Mouse (Mus musculus): Measurements from ENCODE around the gene Gm8693. TPM values are rescaled to one million over a fixed set of nuclear protein-coding genes. Genes with fewer than 3 reads are reported as not detected.
"Not testable (repeated sequence)": the region's sequence is repeated elsewhere in the genome, so short reads cannot be mapped to it uniquely, and the experiment has no call there.

Gene Gm8693
- not detected in 2 replicates for polyA plus RNA-seq (2015; fragmentation: Nextera tagmentation; extraction: Ambion mirVana)

- not testable (repeated sequence) for H3K27ac ChIP-seq; H3K9ac ChIP-seq; H3K4me1 ChIP-seq; H3K4me3 ChIP-seq; H3K36me3 ChIP-seq; H3K9me3 ChIP-seq; H3K27me3 ChIP-seq; H3K4me2 ChIP-seq; ATAC-seq (ENCODE audit: insufficient number of reproducible peaks, insufficient read depth, low FRiP score, low TSS enrichment, low read depth)
- WGBS, result no CpG with 5 or more reads among the region's 2 CpGs
Measured at GRCm38 (mm10) chr7:22692217-22692616, at the start of gene Gm8693. Gm8693 (minus strand) TSS chr7:22692317.

DNA sequence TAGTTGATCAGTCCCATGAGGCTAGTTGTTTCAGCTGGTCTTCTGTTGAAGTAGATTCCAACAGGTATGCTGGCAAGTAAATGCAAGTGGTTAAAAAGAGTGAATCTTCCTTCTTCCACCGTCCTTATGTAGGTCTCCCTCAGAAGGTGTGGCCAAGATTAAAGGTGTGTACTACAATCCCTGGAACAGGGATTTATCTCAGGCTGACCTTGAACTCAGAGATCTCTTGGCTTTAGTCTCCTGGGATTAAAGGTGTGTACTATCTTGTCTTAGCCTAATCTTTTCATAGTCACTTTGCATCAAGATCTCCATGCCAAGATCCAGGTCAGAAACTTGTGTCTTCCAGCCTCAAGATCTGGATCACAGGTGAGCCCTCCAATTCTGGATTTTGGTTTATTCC is 27.5 kb upstream of the Gm8693 start, which contains the start of gene Gm4567:
Gm4567 (minus strand) TSS at position 101 of the 400 bp plus-strand sequence.
- not testable (repeated sequence) for H3K27ac ChIP-seq; H3K4me3 ChIP-seq; H3K36me3 ChIP-seq; H3K4me1 ChIP-seq; H3K9me3 ChIP-seq; H3K9ac ChIP-seq; H3K27me3 ChIP-seq; ATAC-seq (ENCODE audit: insufficient number of reproducible peaks, insufficient read depth, low FRiP score, low TSS enrichment, low read depth); H3K4me2 ChIP-seq
- WGBS, result no CpG with 5 or more reads among the region's 1 CpGs

- not testable (repeated sequence) for H3K27ac ChIP-seq; H3K9ac ChIP-seq; ATAC-seq (ENCODE audit: insufficient number of reproducible peaks, insufficient read depth, low FRiP score, low TSS enrichment, low read depth); H3K4me3 ChIP-seq; H3K9me3 ChIP-seq; H3K36me3 ChIP-seq; H3K27me3 ChIP-seq; H3K4me2 ChIP-seq; H3K4me1 ChIP-seq
- no CpG with 5 or more reads among the region's 3 CpGs for WGBS
Measured at GRCm38 (mm10) chr7:22657718-22658117, 34.4 kb downstream of the Gm8693 start, which contains the start of gene Vmn1r155. Vmn1r155 (plus strand) TSS chr7:22658018.

Other genes with a start within 250 kb of the Gm8693 start
- gene Gm10665, start 228.2 kb downstream of the Gm8693 start, polyA plus RNA-seq (2015; fragmentation: Nextera tagmentation; extraction: Ambion mirVana), result not detected in 2 replicates
- not detected in 2 replicates for gene Vmn1r151, start 192.6 kb downstream of the Gm8693 start, polyA plus RNA-seq (2015; fragmentation: Nextera tagmentation; extraction: Ambion mirVana)
- gene Vmn1r152, start 169.3 kb downstream of the Gm8693 start, polyA plus RNA-seq (2015; fragmentation: Nextera tagmentation; extraction: Ambion mirVana), result not detected in 2 replicates
- not detected in 2 replicates for gene Gm8677, start 157.4 kb downstream of the Gm8693 start, polyA plus RNA-seq (2015; fragmentation: Nextera tagmentation; extraction: Ambion mirVana)
- not detected in 2 replicates for gene Gm4201, start 127.0 kb downstream of the Gm8693 start, polyA plus RNA-seq (2015; fragmentation: Nextera tagmentation; extraction: Ambion mirVana)
- not detected in 2 replicates for gene Gm4565, start 104.2 kb downstream of the Gm8693 start, polyA plus RNA-seq (2015; fragmentation: Nextera tagmentation; extraction: Ambion mirVana)
- not detected in 2 replicates for gene Vmn1r155, start 34.3 kb downstream of the Gm8693 start, polyA plus RNA-seq (2015; fragmentation: Nextera tagmentation; extraction: Ambion mirVana)
- not detected in 2 replicates for gene Gm4567, start 27.4 kb upstream of the Gm8693 start, polyA plus RNA-seq (2015; fragmentation: Nextera tagmentation; extraction: Ambion mirVana)
- not detected in 2 replicates for gene Vmn1r157, start 69.4 kb upstream of the Gm8693 start, polyA plus RNA-seq (2015; fragmentation: Nextera tagmentation; extraction: Ambion mirVana)
- not detected in 2 replicates for gene Vmn1r158, start 98.5 kb upstream of the Gm8693 start, polyA plus RNA-seq (2015; fragmentation: Nextera tagmentation; extraction: Ambion mirVana)
- not detected in 2 replicates for gene Vmn1r159, start 151.3 kb upstream of the Gm8693 start, polyA plus RNA-seq (2015; fragmentation: Nextera tagmentation; extraction: Ambion mirVana)
- gene Vmn1r160, start 178.9 kb upstream of the Gm8693 start, polyA plus RNA-seq (2015; fragmentation: Nextera tagmentation; extraction: Ambion mirVana), result not detected in 2 replicates